In genomic region chr3:106265854-106266253, GRCm38 (mm10) we compare ENCODE assay signal across 24 mouse cellular contexts. TPM values are rescaled to one million over a fixed set of nuclear protein-coding genes. Genes with fewer than 3 reads are reported as not detected.
"Had no signal": no experiment of that assay in that cellular context is flagged by ENCODE, and none has a peak within 500 bp of the region (broad histone marks: within the 10 kb centered on the region; RNA-seq: fewer than 3 reads in every experiment).

No protein-coding gene starts in this region.

- H3K27me3 ChIP-seq: midbrain, embryonic 13.5 days; neural tube, embryonic 13.5 days; neural tube, embryonic 15.5 days had no signal

- DNase-seq: lung, adult 18-20 months; lung, embryonic 14.5 days; lung, postnatal 10 days; lung, postnatal 4 days; retina, postnatal 1 day; right cerebral cortex, adult 18-20 months; right cerebral cortex, postnatal 25 days; right cerebral cortex, postnatal 4 days; spleen, adult 18-20 months; thymus, adult 18-20 months; thymus, postnatal 14 days; thymus, postnatal 36 days had no signal

- H3K4me1 ChIP-seq: midbrain, embryonic 13.5 days; neural tube, embryonic 13.5 days; neural tube, embryonic 15.5 days had no signal

- H3K9ac ChIP-seq: lung, embryonic 14.5 days; midbrain, embryonic 13.5 days; neural tube, embryonic 13.5 days; neural tube, embryonic 15.5 days had no signal

- H3K27ac ChIP-seq: midbrain, embryonic 13.5 days; neural tube, embryonic 13.5 days; neural tube, embryonic 15.5 days had no signal

- H3K9me3 ChIP-seq: neural tube, embryonic 15.5 days had no signal

- H3K4me2 ChIP-seq: lung, embryonic 14.5 days; midbrain, embryonic 11.5 days; midbrain, embryonic 13.5 days; neural tube, embryonic 13.5 days; neural tube, embryonic 15.5 days had no signal

- H3K36me3 ChIP-seq: midbrain, embryonic 13.5 days; neural tube, embryonic 13.5 days; neural tube, embryonic 15.5 days had no signal

- ATAC-seq: midbrain, embryonic 13.5 days; midbrain, embryonic 16.5 days had no signal

- H3K4me3 ChIP-seq: midbrain, embryonic 13.5 days; myocyte; neural tube, embryonic 13.5 days; neural tube, embryonic 15.5 days had no signal

RNA-seq across cellular contexts. Expression of gene Chil4, which starts 46.5 kb away (rescaled TPM):
- total RNA-seq: megakaryocyte-erythroid progenitor cell, adult 5-6 weeks had no signal
- polyA plus RNA-seq: liver, embryonic 16.5 days; lung, embryonic 14.5 days; lung, embryonic 16.5 days; midbrain, embryonic 11.5 days; midbrain, embryonic 13.5 days; midbrain, embryonic 16.5 days; myocyte; neural tube, embryonic 13.5 days; neural tube, embryonic 15.5 days; small intestine, adult 2 months; stomach, embryonic 14.5 days; stomach, embryonic 16.5 days had no signal
